Mouse (Mus musculus) mature B cell (primary cell): ENCODE results near the gene Hdac7.

ENCODE experiments used
- in situ Hi-C: fragments of 300-500 bp; cut with MboI; formaldehyde crosslinking; loops from 2 replicates; pipeline ENCODE4 v1.14.3; 2019

Hdac7 gene

GRCm38 (mm10) chr15:97788821-97789220, 55.5 kb downstream of the Hdac7 start:
- in situ Hi-C loops = no loop called here

- in situ Hi-C loops = no loop called here
These were observed 56.3 kb downstream of the Hdac7 start for GRCm38 (mm10) chr15:97787799-97788667.

GRCm38 (mm10) chr15:97787148-97787798, 57.0 kb downstream of the Hdac7 start:
- in situ Hi-C loops = no loop called here

- in situ Hi-C loops = no loop called here
These were observed 57.7 kb downstream of the Hdac7 start for GRCm38 (mm10) chr15:97786412-97787112.

GRCm38 (mm10) chr15:97785731-97786411, 58.4 kb downstream of the Hdac7 start:
- in situ Hi-C loops = no loop called here

GRCm38 (mm10) chr15:97784561-97785161, 59.6 kb downstream of the Hdac7 start:
- in situ Hi-C loops = loop anchor here (5.0 kb wide), 1 partner anchor 67 kb away; no protein-coding TSS in a partner anchor

DNA sequence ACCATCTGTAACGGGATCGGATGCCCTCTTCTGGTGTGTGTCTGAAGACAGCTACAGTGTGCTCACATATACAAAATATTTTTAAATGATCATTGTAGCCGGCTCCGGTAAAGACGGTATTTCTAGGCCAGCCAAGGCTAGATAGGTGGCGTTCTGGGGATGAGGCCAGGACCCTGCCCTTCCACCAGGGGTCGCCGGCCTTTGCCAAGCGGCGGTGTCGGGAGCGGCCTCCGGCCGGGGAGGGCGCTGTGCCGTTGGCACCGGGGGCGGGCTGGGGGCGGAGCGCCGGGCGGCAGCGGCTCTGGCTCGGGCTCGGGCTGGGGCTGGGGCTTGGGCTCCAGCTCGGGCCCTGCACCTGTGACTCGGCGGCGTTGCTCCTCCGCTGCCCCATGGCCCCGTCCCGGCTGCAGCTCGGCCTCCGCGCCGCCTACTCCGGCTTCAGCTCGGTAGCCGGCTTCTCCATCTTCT, 60.2 kb downstream of the Hdac7 start:
- in situ Hi-C loops = loop anchor here (5.0 kb wide), 1 partner anchor 67 kb away; no protein-coding TSS in a partner anchor

GRCm38 (mm10) chr15:97782749-97783105, 61.6 kb downstream of the Hdac7 start:
- in situ Hi-C loops = loop anchor here (5.0 kb wide), 1 partner anchor 65 kb away; no protein-coding TSS in a partner anchor

DNA sequence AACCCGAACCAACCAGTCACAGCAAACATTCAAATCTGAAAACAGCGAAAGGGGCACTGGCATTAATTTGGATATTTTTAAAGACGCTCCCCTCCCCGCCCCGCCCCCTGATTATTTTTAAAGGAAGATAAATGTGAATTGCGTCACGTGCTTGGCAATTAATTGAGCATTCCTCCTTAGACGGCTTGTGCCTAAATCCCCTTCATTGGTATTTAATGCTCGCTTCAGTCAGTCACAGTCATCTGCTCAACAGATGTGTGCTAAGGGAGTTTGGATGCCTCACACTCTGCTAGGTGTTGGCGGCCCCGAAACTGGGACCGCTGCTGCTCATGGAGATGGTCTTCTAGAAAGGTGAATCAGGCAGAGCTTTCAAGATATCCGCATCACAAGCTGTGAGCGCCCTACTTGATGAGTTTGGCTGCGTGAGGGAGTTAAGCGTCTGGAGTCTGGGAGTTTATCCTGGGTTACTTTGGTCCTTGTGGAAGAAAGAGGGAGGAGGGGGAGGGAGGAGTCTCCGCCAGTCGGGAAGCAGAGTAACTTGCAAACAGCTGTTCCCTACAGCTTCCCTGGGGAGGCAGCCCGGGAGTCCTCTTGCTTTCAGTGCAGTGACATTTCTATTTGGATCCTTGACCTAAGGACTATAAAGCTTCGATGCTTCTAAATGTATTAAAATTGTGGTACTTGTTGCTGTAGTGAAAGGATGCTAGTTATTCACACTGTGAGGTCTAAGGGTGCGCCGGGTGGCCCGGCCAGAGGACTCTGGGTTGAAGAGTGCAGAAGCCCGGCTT, 62.1 kb downstream of the Hdac7 start:
- in situ Hi-C loops = loop anchor here (5.0 kb wide), 1 partner anchor 65 kb away; no protein-coding TSS in a partner anchor

GRCm38 (mm10) chr15:97780611-97781031, 63.7 kb downstream of the Hdac7 start:
- in situ Hi-C loops = loop anchor here (5.0 kb wide), 1 partner anchor 63 kb away; no protein-coding TSS in a partner anchor

DNA sequence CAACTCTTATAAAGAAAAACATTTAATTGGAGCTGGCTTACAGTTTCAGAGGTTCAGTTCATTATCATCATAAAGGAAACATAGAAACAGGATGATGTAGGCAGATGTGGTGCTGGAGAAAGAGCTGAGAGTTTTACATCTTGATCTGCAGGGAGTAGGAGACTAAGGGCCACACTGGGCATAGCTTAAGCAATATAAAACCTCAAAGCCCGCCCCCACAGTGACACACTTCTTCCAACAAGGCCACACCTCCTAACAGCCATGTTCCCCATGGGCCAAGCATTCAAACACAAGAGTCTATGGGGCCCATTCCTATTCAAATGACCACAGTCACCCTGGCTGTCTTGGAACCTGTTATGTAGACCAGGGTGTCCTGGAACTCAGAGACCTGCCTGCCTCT, 64.7 kb downstream of the Hdac7 start:
- in situ Hi-C loops = no loop called here

GRCm38 (mm10) chr15:97778311-97779098, 65.8 kb downstream of the Hdac7 start, which contains the start of gene Slc48a1:
Slc48a1 (plus strand) TSS chr15:97778520.
- in situ Hi-C loops = no loop called here

GRCm38 (mm10) chr15:97776919-97777318, 67.4 kb downstream of the Hdac7 start:
- in situ Hi-C loops = no loop called here

- in situ Hi-C loops = no loop called here
These were observed 67.8 kb downstream of the Hdac7 start for GRCm38 (mm10) chr15:97776514-97776913.

- in situ Hi-C loops = no loop called here
These were observed 70.3 kb downstream of the Hdac7 start for GRCm38 (mm10) chr15:97773961-97774370.

- in situ Hi-C loops = no loop called here
These were observed 71.2 kb downstream of the Hdac7 start for GRCm38 (mm10) chr15:97773108-97773507.

GRCm38 (mm10) chr15:97770280-97770679, 74.0 kb downstream of the Hdac7 start:
- in situ Hi-C loops = no loop called here

DNA sequence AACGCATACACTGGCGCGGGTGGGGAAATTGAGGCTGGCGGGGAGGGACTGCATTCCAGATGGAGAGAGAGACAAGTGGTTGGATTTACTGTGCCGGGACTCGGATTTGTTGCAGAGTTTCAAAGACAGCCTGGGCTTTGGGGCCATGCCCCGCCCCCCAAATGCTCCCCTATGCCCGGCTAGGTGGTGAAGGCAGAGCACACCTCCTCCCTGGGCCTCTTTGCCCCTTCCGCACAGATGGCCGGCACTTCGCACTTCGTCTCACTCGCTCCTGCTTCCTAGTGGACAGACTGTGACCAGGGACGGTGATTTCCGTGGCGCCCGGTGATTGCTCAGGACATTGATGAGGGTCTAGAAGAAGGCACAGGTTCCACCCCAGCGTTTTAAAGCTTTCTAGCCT, 76.1 kb downstream of the Hdac7 start:
- in situ Hi-C loops = no loop called here
